Mouse (Mus musculus) limb, embryonic 12.5 days (tissue): ENCODE results near the gene Srprb. TPM values are rescaled to one million over a fixed set of nuclear protein-coding genes. Genes with fewer than 3 reads are reported as not detected.
A peak's percentile ranks its signal among the peaks of the same experiment; 100 is the strongest.
"Not testable (repeated sequence)": the region's sequence is repeated elsewhere in the genome, so short reads cannot be mapped to it uniquely, and the experiment has no call there.

Experiments used
- ATAC-seq: fragments of 200-750 bp; cut with Nextera tagmentation; 2 replicates; pipeline ENCODE4 v1.8.0; 2017; ENCODE audit warnings: low read depth, moderate TSS enrichment; ENCODE audit not compliant: insufficient number of reproducible peaks, insufficient read depth, low FRiP score, low TSS enrichment
- H3K27ac ChIP-seq: fragments of 300-500 bp; sonication (generic); 2 replicates; pipeline ENCODE4 v1.5.1; 2016; ENCODE audit warnings: mild to moderate bottlenecking, moderate library complexity
- H3K27me3 ChIP-seq: fragments of 300-500 bp; sonication (generic); 2 replicates; pipeline ENCODE4 v1.6.1; 2016; ENCODE audit warnings: mild to moderate bottlenecking, moderate library complexity
- H3K36me3 ChIP-seq: fragments of 300-500 bp; sonication (generic); 2 replicates; pipeline ENCODE4 v1.6.1; 2016; ENCODE audit warnings: mild to moderate bottlenecking, moderate library complexity
- H3K4me1 ChIP-seq: fragments of 300-500 bp; sonication (generic); replicated peaks from 2 replicates; pipeline ENCODE4 v1.6.1; 2016
- H3K4me2 ChIP-seq: fragments of 300-500 bp; sonication (generic); 2 replicates; pipeline ENCODE4 v1.6.1; 2016; ENCODE audit warnings: mild to moderate bottlenecking, moderate library complexity
- H3K4me3 ChIP-seq: fragments of 300-500 bp; sonication (generic); replicated peaks from 2 replicates; pipeline ENCODE4 v1.5.1; 2016; ENCODE audit warnings: mild to moderate bottlenecking
- H3K9ac ChIP-seq: fragments of 300-500 bp; sonication (generic); replicated peaks from 2 replicates; pipeline ENCODE4 v1.6.1; 2016; ENCODE audit warnings: mild to moderate bottlenecking, moderate library complexity
- H3K9me3 ChIP-seq: fragments of 300-500 bp; sonication (generic); 2 replicates; pipeline ENCODE4 v1.6.1; 2016; ENCODE audit warnings: mild to moderate bottlenecking, moderate library complexity
- WGBS: fragments of 180-500 bp; shearing (Covaris S2); methylation state at CpG from one replicate; pipeline ENCODE4 v1.1.7; 2016; 5-methylcytosine and 5-hydroxymethylcytosine counted together
- polyA plus RNA-seq: library from polyadenylated mRNA; unstranded; fragments of >200 nt; fragmentation: Nextera tagmentation; extraction: Ambion mirVana; gene quantifications from 2 replicates; pipeline ENCODE4 v1.2.1, GENCODE M21; 2016

Srprb gene
- polyA plus RNA-seq, 1 experiment from 2014 or later: 55.1 TPM

DNA sequence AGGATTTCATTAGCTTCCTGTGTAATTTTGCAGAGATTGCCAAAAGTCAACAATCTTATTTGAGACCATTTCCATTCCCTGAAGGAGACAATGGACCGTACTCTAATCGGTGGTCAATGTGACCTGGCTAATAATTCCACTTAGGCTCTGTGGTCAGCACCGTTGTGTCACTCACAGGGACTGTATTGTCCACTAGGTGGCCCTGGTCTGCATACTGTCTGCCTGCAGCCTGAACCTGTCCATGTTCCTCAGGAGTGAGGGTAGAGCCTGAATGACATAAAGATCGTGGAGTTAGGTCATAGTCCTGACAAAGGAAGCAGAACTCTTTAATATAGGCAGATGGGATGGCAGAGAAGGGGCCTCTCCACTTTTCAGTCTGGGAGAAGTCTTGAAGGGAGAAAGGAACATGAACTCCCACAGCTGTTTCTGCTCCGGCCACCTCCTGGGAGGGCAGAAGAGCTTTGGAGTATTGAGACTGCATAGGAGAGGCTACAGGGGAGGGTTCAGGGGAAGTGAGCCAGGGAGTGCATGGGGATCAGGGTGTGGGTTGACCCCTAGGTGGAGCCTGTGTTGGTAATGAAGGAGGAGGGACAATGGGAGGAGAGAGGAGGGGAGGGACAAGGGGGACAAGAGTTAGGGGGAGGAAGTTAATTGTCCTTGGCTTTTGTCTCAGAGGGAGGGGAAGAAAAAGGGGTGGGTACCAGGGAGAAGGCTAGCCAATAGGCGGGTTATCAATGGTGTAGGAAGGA is 27.0 kb downstream of the Srprb start:
- H3K36me3 ChIP-seq: no peaks in the 10 kb centered on the region

GRCm38 (mm10) chr9:103168771-103169170 is 33.2 kb downstream of the Srprb start:
- ATAC-seq: no peak
- Histone ChIP-seq H3K36me3 (no peaks in the 10 kb centered on the region), H3K27me3 (no peaks in the 10 kb centered on the region), H3K9ac (no peak overlapping the region), H3K9me3 (no peaks in the 10 kb centered on the region), H3K4me1 (no peaks in the 10 kb centered on the region), H3K27ac (no peak overlapping the region), H3K4me3 (no peak overlapping the region), H3K4me2 (no peak overlapping the region)
- 38% methylated on average over 7 of the region's 7 CpGs for WGBS

More for the DNA sequence above, 27.0 kb downstream of the Srprb start:
- H3K9me3 ChIP-seq: no peaks in the 10 kb centered on the region
- H3K4me1 ChIP-seq: peaks cover 2% of the 10 kb centered on the region; the same call in 1 of the 2 replicates
- no peaks in the 10 kb centered on the region for H3K27me3 ChIP-seq
- H3K4me2 ChIP-seq: no peak overlapping the region
- no peak overlapping the region for H3K9ac ChIP-seq
- no peak overlapping the region for H3K4me3 ChIP-seq
- no peak overlapping the region for H3K27ac ChIP-seq
- ATAC-seq: no peak
- 53% methylated on average over 6 of the region's 6 CpGs for WGBS

- H3K4me1 ChIP-seq: no peaks in the 10 kb centered on the region
- no peaks in the 10 kb centered on the region for H3K9me3 ChIP-seq
- no peaks in the 10 kb centered on the region for H3K36me3 ChIP-seq
- ATAC-seq: 0 out of 2 replicates have a peak, but pooled peaks have one; percentile 11
- H3K27ac ChIP-seq: no peak overlapping the region
- no peak overlapping the region for H3K4me3 ChIP-seq
- H3K4me2 ChIP-seq: no peak overlapping the region
- no peak overlapping the region for H3K9ac ChIP-seq
- H3K27me3 ChIP-seq: no peaks in the 10 kb centered on the region
- 79% methylated on average over 6 of the region's 6 CpGs for WGBS
Measured at GRCm38 (mm10) chr9:103168046-103168445, 33.9 kb downstream of the Srprb start.

DNA sequence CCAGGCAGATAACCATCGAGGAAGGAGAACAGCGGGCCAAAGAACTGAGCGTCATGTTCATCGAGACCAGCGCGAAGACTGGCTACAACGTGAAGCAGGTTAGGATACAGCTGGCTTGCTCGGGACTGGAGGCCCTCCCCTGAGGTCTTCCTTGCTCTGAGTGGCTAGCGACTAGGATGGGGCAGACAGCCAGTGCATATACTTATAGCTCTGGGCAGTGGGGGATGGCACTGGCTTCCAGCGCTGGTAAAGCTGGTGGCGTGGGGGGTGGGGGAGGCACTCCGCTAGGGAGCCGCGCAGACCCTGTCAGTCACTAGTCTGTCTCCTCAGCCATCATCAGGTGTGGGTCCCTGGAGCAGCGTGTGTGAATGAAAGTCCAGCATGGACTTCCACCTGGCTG is 38.1 kb downstream of the Srprb start:
- H3K27me3 ChIP-seq: no peaks in the 10 kb centered on the region
- H3K4me2 ChIP-seq: no peak overlapping the region
- no peaks in the 10 kb centered on the region for H3K9me3 ChIP-seq
- no peak overlapping the region for H3K9ac ChIP-seq
- no peak overlapping the region for H3K27ac ChIP-seq
- no peak overlapping the region for H3K4me3 ChIP-seq
- no peaks in the 10 kb centered on the region for H3K4me1 ChIP-seq
- H3K36me3 ChIP-seq: no peaks in the 10 kb centered on the region
- no peak for ATAC-seq
- 75% methylated on average over 15 of the region's 15 CpGs for WGBS

GRCm38 (mm10) chr9:103155158-103155557 is 46.8 kb downstream of the Srprb start:
- H3K27ac ChIP-seq, ATAC-seq, H3K36me3 ChIP-seq, H3K9ac ChIP-seq, H3K9me3 ChIP-seq, H3K27me3 ChIP-seq, H3K4me1 ChIP-seq, H3K4me3 ChIP-seq, H3K4me2 ChIP-seq: not testable (repeated sequence)
- WGBS: 85% methylated on average over 7 of the region's 7 CpGs

- Histone ChIP-seq H3K9me3 (no peaks in the 10 kb centered on the region), H3K4me2 (no peak overlapping the region), H3K27ac (no peak overlapping the region), H3K9ac (no peak overlapping the region), H3K4me3 (no peak overlapping the region), H3K36me3 (no peaks in the 10 kb centered on the region), H3K4me1 (no peaks in the 10 kb centered on the region), H3K27me3 (no peaks in the 10 kb centered on the region)
- no peak for ATAC-seq
- WGBS: 83% methylated on average over 2 of the region's 2 CpGs
Measured at GRCm38 (mm10) chr9:103154568-103154967, 47.4 kb downstream of the Srprb start.

DNA sequence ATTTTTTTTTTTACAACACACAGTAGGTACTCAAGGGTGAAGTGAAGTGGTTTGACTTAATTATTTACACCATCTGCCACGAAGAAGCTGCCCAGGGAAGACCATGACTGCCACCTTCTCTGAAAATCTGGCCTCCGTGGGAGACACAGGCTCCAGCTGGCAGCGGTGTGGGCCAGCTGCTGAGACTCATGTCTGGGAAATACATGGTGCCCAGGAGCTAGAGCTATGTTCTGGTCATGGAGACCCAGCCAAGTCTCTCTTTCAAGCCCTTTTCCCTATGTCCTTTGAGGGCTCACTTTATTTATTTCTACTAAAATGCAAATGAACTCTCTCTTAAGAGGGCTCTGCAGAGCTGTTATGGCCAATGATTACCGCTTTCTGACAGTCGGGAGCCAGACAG is 48.7 kb downstream of the Srprb start:
- no peak overlapping the region for H3K4me3 ChIP-seq
- no peaks in the 10 kb centered on the region for H3K36me3 ChIP-seq
- no peak overlapping the region for H3K27ac ChIP-seq
- H3K4me2 ChIP-seq: no peak overlapping the region
- H3K9me3 ChIP-seq: no peaks in the 10 kb centered on the region
- 72% methylated on average over 5 of the region's 5 CpGs for WGBS
- no peak for ATAC-seq
- no peaks in the 10 kb centered on the region for H3K4me1 ChIP-seq
- H3K27me3 ChIP-seq: no peaks in the 10 kb centered on the region
- no peak overlapping the region for H3K9ac ChIP-seq

GRCm38 (mm10) chr9:103149074-103149799 is 52.7 kb downstream of the Srprb start:
- no peak overlapping the region for H3K27ac ChIP-seq
- H3K9me3 ChIP-seq: no peaks in the 10 kb centered on the region
- no peaks in the 10 kb centered on the region for H3K27me3 ChIP-seq
- H3K4me3 ChIP-seq: no peak overlapping the region
- no peak overlapping the region for H3K9ac ChIP-seq
- 84% methylated on average over 12 of the region's 12 CpGs for WGBS
- no peak for ATAC-seq
- H3K36me3 ChIP-seq: no peaks in the 10 kb centered on the region
- 0 out of 2 replicates have a peak, but pooled peaks cover 7% of the 10 kb centered on the region for H3K4me1 ChIP-seq
- no peak overlapping the region for H3K4me2 ChIP-seq

DNA sequence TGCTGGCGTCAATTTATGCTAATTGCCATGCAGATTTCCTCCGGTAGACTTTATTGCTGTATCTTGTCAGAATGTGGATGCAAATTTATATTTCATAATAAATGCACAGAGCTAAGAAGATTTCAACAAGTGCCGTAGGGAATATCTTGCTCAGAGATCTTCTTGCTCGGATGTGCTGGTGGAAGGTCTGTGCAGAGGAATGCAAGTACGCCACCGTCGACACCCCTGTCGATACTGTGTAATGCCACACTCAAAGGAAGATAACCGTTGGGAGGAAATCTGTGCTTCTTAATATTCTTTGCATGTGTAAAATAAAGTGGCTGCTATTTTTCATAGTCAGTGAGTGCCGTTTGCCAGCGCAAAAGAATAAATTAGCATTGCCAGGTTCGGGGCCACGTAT is 54.8 kb downstream of the Srprb start:
- Histone ChIP-seq H3K27me3 (no peaks in the 10 kb centered on the region), H3K4me1 (0 out of 2 replicates have a peak, but pooled peaks cover 7% of the 10 kb centered on the region), H3K36me3 (no peaks in the 10 kb centered on the region), H3K9me3 (no peaks in the 10 kb centered on the region), H3K4me2 (no peak overlapping the region), H3K27ac (no peak overlapping the region), H3K9ac (no peak overlapping the region), H3K4me3 (no peak overlapping the region)
- no peak for ATAC-seq
- WGBS: 75% methylated on average over 13 of the region's 13 CpGs

GRCm38 (mm10) chr9:103146703-103147102 is 55.2 kb downstream of the Srprb start:
- no peaks in the 10 kb centered on the region for H3K36me3 ChIP-seq
- 45% methylated on average over 9 of the region's 9 CpGs for WGBS
- no peak overlapping the region for H3K4me3 ChIP-seq
- H3K4me1 ChIP-seq: 0 out of 2 replicates have a peak, but pooled peaks cover 7% of the 10 kb centered on the region
- H3K9ac ChIP-seq: no peak overlapping the region
- no peak overlapping the region for H3K27ac ChIP-seq
- ATAC-seq: no peak
- no peaks in the 10 kb centered on the region for H3K9me3 ChIP-seq
- no peaks in the 10 kb centered on the region for H3K27me3 ChIP-seq
- H3K4me2 ChIP-seq: no peak overlapping the region

- no peaks in the 10 kb centered on the region for H3K27me3 ChIP-seq
- WGBS: 84% methylated on average over 10 of the region's 10 CpGs
- H3K4me2 ChIP-seq: no peak overlapping the region
- H3K4me1 ChIP-seq: 0 out of 2 replicates have a peak, but pooled peaks cover 7% of the 10 kb centered on the region
- H3K9ac ChIP-seq: no peak overlapping the region
- no peaks in the 10 kb centered on the region for H3K36me3 ChIP-seq
- no peak for ATAC-seq
- no peaks in the 10 kb centered on the region for H3K9me3 ChIP-seq
- H3K4me3 ChIP-seq: no peak overlapping the region
- no peak overlapping the region for H3K27ac ChIP-seq
Measured at GRCm38 (mm10) chr9:103146257-103146656, 55.7 kb downstream of the Srprb start.
